9 mouse cellular contexts compared by ENCODE assay signal in genomic region chr4:95081632-95082031, GRCm38 (mm10). TPM values are rescaled to one million over a fixed set of nuclear protein-coding genes. Genes with fewer than 3 reads are reported as not detected.
DNase-seq lines count a peak whose midpoint lies in the region; ATAC-seq and TF ChIP-seq lines count a peak whose summit lies in the region.
"Had no signal": no experiment of that assay in that cellular context is flagged by ENCODE, and none has a peak within 500 bp of the region (broad histone marks: within the 10 kb centered on the region; RNA-seq: fewer than 3 reads in every experiment).

No protein-coding gene starts in this region.

- no peaks in the 10 kb centered on the region for H3K27me3 ChIP-seq in kidney, embryonic 15.5 days
- no peaks in the 10 kb centered on the region for H3K27me3 ChIP-seq in limb, embryonic 12.5 days
- no peaks in the 10 kb centered on the region for H3K27me3 ChIP-seq in thymus, adult 2 months (ENCODE audit: control insufficient read depth, insufficient read depth, low read length)

- H3K9ac ChIP-seq in kidney, embryonic 15.5 days: no peak overlapping the region
- no peak overlapping the region for H3K9ac ChIP-seq in limb, embryonic 12.5 days (replicated peaks)
- H3K9ac ChIP-seq: liver, postnatal 0 days had no signal

- no peaks in the 10 kb centered on the region for H3K9me3 ChIP-seq in kidney, embryonic 15.5 days (replicated peaks)
- H3K9me3 ChIP-seq in limb, embryonic 12.5 days: no peaks in the 10 kb centered on the region

- H3K4me3 ChIP-seq in kidney, embryonic 15.5 days (replicated peaks): no peak overlapping the region
- H3K4me3 ChIP-seq in limb, embryonic 12.5 days (replicated peaks): no peak overlapping the region
- no peak overlapping the region for H3K4me3 ChIP-seq in thymus, adult 2 months (ENCODE audit: control insufficient read depth, insufficient read depth, low read length)

- 0 out of 2 replicates have a peak, but pooled peaks have one; percentile 22 for ATAC-seq in kidney, embryonic 15.5 days (replicated peaks; ENCODE audit: low FRiP score)
- ATAC-seq in limb, embryonic 12.5 days (ENCODE audit: insufficient number of reproducible peaks, insufficient read depth, low FRiP score, low TSS enrichment, low read depth): no peak

- H3K4me2 ChIP-seq in kidney, embryonic 15.5 days: no peak overlapping the region
- H3K4me2 ChIP-seq in limb, embryonic 12.5 days: no peak overlapping the region

- H3K27ac ChIP-seq in kidney, embryonic 15.5 days: peak overlapping the region; percentile 64
- H3K27ac ChIP-seq in limb, embryonic 12.5 days: peak overlapping the region; percentile 62; the same call in 1 of the 2 replicates
- H3K27ac ChIP-seq in thymus, adult 2 months (ENCODE audit: control insufficient read depth, insufficient read depth, low read length): no peak overlapping the region

- WGBS in kidney, embryonic 15.5 days: 46% methylated on average over 8 of the region's 8 CpGs
- 28% methylated on average over 8 of the region's 8 CpGs for WGBS in limb, embryonic 12.5 days
- WGBS in thymus, adult 2 months: 52% methylated on average over 8 of the region's 8 CpGs

- DNase-seq in kidney, adult 18-20 months: no peak
- DNase-seq in adrenal gland, adult 18-20 months (ENCODE audit: low spot score in 2 of 2): peak; percentile 41 to 51
- DNase-seq in fibroblast of lung, adult 2 months (ENCODE audit: low read depth): peak; percentile 47
- DNase-seq in thymus, adult 2 months: no peak
- no peak for DNase-seq in left cerebral cortex, adult 18-20 months (ENCODE audit: low spot score in 2 of 2)
- no peak for DNase-seq in cerebellum, adult 9-11 months

- H3K36me3 ChIP-seq in kidney, embryonic 15.5 days: no peaks in the 10 kb centered on the region
- H3K36me3 ChIP-seq in limb, embryonic 12.5 days: no peaks in the 10 kb centered on the region
- H3K36me3 ChIP-seq in thymus, adult 2 months (ENCODE audit: control insufficient read depth, insufficient read depth, low read length): no peaks in the 10 kb centered on the region

- H3K4me1 ChIP-seq in kidney, embryonic 15.5 days: peaks cover 33% of the 10 kb centered on the region
- peaks cover 26% of the 10 kb centered on the region for H3K4me1 ChIP-seq in limb, embryonic 12.5 days (replicated peaks)
- no peaks in the 10 kb centered on the region for H3K4me1 ChIP-seq in thymus, adult 2 months (replicated peaks; ENCODE audit: control insufficient read depth, insufficient read depth, low read length)

- TF ChIP-seq POLR2A in thymus, adult 2 months (IDR thresholded peaks at IDR 0.05; ENCODE audit: control insufficient read depth, extremely low read depth, insufficient read depth, low read length, poor library complexity): no peak

- no peak for TF ChIP-seq CTCF in thymus, adult 2 months (IDR thresholded peaks at IDR 0.05; ENCODE audit: borderline replicate concordance, control insufficient read depth, extremely low read depth, insufficient read depth, low read length, poor library complexity)

RNA-seq across cellular contexts. Expression of gene Jun, which starts 29.6 kb away (rescaled TPM):
- 66.0 and 70.1 TPM in 2 replicates for polyA plus RNA-seq in kidney, embryonic 15.5 days (2015; fragmentation: Nextera tagmentation; extraction: Ambion mirVana)
- 100 to 1,000 TPM; 160 to 307 TPM for total RNA-seq in adrenal gland, adult 18-20 months (2021)
- polyA plus RNA-seq in limb, embryonic 12.5 days (2016; fragmentation: Nextera tagmentation; extraction: Ambion mirVana): 88.7 and 98.6 TPM in 2 replicates
- 17.3 and 18.7 TPM in 2 replicates for polyA plus RNA-seq in thymus, adult 2 months (2012; rRNA removed)
- total RNA-seq in left cerebral cortex, adult 18-20 months (2021): 10 to 100 TPM; 53.8 to 60.5 TPM

Comparison
In these comparisons a context has a peak if more than half of its experiments do, and no peak if none do; other contexts are left out.
1. DNase-seq: peak in adrenal gland, adult 18-20 months (2 of 2) and fibroblast of lung, adult 2 months (single experiment); none in kidney, adult 18-20 months (single experiment), thymus, adult 2 months (single experiment), left cerebral cortex, adult 18-20 months (0 of 2) and cerebellum, adult 9-11 months (single experiment).